Mouse (Mus musculus) adrenal gland, postnatal 14 days (tissue): ENCODE measurements around the gene Sema6d. TPM values are rescaled to one million over a fixed set of nuclear protein-coding genes. Genes with fewer than 3 reads are reported as not detected.

ENCODE experiments used
- DNase-seq: peaks from one replicate; pipeline ENCODE4 v3.0.0; 2021; ENCODE audit warnings: mixed read lengths
- total RNA-seq: library from RNA; stranded (reverse); gene quantifications from 2 replicates; pipeline ENCODE4 v1.2.3, GENCODE M21; 2021

The Sema6d gene
- total RNA-seq, 1 experiment from 2014 or later = 15.2 TPM

DNA sequence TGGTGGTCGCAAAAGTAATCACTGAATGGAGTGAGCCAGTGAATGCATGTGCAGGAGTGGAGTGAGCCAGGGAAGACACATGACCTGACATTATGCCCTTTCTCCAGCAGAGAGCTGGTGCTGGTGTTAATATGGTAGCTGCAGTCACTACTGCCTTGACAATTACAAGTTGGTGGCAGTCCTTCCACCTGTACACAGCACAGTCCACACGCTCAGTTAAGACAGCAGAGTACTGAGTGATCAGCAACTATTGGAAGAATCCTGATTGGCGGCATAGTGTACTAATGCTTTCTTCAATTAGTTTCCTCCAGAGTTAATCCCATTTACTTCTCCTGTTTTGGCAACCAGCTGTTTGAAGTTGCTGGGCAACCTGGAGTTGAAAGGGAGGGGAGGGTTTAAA is 81.9 kb downstream of the Sema6d start:
- no peak for DNase-seq

DNA sequence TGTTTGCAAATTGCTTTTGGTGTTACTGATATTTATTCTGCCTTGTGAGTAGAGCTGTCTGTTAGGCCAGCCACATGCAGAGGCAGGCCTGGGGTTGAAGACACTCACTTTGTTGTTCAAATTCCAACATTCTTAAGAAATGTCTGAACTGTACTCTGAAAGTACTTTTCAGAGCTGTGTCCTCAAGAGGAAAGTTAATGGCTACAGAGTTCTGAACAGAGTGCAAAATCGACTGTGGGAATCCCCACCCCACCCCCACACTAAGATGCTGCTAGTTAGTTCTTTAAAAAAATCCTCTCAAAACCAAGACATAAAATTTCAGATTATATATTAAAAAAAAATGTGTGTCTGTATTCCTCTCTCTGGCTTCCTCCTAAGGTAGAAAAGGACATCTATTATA is 86.5 kb downstream of the Sema6d start:
- DNase-seq = no peak

DNA sequence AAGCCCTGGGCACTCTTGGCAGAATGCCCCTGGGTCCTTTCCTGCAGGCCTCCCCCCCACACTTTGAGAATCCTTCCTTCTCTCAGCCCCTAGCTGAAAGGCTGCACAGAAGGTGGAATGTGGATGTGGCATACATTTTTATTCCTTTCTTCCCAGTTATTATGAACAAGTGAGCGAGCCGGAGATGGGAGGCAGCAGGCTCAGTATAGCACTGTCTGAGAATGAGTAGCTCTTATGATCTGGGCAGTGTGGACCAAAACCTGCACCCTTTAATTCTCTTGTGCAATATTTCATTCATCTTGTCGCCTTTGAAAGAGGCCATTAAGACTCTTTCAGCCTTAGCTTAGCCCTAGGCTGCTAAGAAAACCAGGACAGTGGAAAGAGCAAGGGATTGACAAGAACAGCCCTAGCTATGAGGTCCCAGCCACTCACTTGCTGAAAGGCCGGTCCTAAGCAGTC is 87.0 kb downstream of the Sema6d start:
- no peak for DNase-seq

DNA sequence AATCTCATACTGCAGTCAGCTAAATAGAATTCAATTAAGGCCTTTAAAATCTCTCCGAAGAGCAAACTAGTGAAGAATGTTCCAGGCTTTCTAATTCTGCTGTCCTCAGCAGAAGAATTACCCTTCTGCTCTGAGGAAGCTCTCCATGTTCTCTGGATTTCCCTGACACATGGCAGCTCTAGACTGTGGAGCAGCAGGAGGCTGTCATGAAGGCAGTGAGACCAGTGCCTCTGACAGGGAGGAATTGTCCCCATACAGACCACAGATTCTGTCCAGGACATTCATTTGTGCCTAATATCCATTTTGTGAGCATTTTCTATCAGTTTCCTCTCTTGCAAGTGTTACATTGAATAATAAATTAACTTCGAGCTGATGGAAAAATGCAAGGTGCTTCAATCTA is 99.5 kb downstream of the Sema6d start:
- DNase-seq = no peak

DNA sequence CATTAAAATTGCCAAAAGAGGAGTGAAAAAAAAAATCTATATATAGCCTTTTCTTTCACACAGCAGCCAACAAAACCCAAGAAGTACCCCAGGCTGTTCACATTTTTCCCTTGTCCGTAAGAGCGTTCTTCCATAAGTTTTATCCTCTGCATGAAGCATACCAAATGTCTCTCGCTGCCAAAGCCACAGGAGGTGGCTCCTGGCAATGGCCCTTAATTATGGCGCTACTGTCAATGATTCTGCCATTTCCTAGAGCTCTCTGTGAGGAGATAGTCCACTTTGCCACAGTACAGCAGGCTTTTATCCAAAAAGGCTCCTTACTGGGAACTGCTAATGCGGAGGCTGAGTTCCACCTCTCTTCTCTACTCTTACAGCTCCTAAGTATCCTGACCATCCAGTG is 104.3 kb downstream of the Sema6d start:
- no peak for DNase-seq

DNA sequence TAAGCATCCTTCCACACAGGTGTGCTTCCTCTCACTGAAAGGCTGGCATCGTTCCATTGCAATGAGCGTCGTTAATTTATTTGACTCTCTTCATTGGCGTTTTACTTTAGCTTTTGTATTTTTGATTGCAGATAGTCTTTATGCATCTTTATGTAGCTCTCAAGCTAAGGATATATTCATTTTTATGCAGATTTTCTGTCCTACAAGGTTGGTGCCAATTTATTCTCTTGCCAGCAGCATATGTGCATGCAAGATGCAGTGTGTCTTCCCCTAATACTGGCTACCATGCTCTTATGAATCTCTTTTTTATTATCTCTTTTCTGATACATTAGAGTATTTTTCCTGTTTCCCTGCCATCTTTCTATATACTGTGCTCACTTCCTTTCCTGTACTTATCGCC is 111.7 kb downstream of the Sema6d start:
- DNase-seq = no peak

DNA sequence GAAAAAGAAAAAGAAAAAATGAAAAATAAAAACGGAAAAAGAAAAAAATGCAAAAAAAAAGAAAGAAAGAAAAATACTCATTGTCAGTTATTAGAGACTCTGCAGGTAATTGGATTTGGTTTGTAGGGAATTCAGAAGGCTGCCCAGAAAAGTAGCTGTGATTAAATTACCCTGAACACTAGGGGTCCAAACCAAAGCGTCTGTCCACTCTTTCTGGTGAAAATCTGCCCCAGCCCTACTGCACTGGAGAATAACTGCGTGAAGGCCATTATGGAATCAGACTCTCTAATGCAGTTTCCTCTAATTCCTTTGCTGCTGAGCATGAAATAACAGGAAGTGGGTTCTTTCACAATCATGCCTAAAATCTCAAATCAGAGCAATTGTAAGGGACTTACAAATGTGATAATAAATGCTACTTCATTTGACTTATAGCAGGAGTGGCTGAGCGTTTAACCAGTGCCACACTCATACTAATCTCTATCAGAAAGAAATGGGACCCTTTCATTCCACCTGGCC is 112.8 kb downstream of the Sema6d start:
- DNase-seq = no peak

DNA sequence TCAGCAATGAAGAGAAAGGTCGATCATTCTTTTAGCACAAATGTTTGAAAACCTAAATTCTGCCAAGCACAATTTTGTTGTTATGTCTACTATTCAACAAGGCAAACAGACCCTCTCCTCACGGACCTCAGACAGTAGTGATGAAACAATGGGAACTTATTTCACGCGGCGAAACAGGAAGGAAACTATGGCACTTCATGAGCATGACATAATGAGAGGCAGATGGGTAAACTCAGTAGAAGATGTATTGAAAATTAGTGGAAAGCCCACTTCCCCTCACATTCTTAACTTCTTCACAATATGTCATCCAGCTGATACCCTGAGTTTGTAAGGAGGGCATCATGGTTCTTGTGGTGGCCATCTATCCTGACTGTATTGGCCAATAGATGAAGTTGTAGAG is 116.0 kb downstream of the Sema6d start:
- DNase-seq = no peak

DNA sequence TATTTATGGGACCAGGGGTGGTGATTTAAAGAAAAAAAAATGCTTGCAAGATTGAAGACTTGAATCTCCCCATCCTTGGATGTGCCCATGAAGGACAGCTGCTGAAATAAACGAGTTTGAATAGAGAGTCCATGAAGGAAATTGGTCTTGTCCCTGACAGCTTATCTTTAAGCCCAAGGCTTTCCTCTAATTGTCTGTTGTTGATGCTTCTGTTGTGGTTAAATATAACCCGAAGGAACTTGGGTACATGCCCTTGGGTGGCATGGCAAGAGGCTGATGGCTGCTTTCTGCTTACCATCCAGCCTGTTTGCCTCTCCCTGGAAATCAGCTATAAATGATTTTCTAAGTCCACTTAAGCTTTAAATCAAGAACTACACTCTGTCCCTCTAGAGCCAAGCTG is 118.5 kb downstream of the Sema6d start:
- no peak for DNase-seq

DNA sequence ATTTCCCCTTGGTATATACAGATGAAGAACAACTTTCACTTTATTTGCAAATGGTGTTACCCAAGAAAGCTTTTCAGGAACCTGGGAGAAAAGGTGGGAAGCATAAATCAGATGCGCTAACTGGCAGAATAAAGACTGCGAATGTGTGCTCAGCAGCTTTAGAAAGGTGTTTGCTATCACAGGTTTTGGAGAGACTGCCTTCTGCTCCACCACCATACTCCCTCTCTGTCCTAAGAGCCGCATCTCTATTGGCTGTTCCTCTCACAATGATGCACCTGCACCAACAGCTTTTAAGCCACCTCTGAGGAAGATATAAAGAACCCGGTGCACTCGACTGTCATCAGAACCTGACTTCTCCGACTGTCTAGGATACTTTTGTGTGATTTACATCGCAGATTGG is 133.8 kb downstream of the Sema6d start:
- DNase-seq = no peak

DNA sequence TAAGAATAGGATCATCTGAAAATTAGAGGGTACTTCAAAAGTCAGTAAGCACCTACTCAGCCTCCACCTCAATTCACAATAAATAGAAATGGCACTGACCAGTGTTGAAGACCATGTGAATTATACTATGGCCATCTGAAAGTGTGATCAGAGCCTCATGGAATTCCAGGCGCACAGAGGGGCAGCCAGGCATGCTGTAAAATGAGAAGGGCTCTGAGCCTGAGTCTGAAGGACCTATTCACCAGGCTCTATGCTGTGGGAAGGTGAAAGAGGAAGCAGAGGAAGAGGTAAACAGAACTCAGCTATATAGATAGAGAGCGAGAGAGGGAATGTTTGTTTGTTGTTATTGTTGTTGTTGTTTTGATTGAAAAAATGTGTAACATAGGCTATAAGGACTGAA is 134.6 kb downstream of the Sema6d start:
- DNase-seq = no peak

DNA sequence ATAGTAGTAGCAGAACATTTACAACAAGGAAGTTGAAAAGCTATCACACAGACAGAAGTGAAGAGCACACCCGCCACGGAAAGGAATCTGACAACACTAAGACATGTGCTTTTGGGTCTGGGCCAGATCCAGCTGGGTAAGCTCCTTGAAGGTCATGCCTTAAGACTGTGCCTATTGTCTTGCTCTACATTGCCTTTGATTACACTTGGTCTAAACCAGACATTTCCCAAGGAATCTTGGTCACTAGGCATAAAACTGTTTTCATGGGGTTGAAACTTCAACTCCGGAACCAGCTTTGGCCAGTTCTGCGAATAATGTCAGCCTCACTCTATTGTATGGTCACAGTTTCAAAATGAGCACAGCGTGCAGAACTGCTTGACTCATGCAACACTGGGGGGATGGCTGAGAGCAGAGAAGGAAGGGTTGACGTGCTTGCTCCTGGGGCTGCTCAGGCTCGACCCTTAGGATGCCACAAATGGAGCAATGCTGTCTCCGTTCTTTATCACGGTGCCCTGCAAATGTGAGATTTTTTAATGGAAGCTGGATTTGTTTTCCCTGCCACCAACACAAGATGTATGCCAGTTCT is 145.0 kb downstream of the Sema6d start:
- no peak for DNase-seq

DNA sequence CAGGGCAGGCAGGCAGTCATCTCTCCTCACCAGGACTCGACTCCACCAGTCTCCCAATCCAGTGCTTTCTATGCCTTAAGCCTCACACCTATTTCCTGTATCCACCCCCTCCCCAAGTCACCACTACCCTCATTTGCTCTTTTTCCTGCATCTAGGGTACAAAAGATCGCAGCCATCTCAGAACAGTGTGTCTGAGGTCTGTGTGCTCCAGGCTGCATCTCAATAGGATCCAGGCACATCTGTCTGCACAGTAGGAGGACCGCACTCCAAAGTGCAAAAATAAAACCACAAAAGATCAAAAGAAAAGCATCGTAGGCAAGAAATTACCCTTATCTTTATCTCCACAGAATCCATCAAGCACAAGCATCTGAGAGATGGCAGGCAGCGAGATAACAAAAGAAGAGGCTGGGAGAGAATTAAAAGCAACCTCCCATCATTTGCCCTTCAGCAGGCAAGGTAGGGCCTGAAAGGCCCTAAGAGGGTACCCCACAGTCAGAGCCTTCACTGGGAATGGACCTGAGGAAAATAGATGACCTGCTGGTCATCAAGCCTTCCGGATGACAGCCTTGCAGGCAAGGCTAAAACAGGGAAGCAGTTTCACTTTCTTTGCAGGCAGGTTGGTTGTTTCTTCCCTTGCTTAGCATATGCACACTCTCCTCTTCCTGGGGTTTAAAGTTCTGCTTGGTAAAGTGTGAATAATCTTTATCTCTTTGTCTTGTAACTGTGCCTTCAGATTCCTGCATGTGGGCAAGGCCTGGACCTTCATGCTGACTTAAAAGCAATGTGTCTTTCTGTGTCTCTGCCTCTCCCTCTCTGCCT is 145.7 kb downstream of the Sema6d start:
- DNase-seq = no peak

DNA sequence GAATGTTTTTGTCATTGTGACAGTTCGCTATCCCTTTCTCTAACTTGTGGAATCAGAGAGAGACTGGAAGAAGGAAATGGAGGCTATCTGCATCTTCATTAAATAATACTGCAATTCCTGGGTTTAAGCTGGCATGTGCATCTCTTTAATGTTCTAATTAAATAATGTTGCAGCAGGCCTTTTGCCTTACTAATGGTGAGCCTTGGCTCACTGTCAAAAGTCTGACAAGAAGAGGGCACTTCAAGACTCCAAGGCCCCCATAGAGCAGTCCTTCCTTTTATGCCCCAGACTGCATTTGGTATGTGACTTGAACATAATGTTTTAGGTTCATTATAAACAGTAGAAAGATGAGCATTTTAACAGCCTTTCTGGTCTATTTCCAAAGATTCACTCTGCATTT is 147.1 kb downstream of the Sema6d start:
- DNase-seq = no peak

DNA sequence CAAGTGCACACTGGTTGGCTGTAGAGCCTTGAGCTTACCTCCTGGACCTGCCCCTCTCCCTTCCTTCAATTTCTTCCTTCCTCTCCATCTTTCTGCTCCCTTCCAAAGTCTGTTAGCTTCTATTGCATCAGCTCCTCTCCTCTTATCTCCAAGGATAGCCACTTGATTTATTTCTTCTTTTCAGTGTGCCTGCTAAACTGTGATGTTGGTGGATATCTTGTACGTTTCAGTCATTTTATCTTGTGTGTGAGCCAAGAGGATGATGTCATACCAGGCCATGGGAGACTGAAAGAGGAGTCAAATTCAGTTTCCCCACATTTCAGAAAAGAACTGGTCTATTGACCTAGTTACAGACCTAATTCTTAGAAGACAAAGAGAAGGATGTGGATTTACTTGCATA is 153.8 kb downstream of the Sema6d start:
- DNase-seq = no peak

DNA sequence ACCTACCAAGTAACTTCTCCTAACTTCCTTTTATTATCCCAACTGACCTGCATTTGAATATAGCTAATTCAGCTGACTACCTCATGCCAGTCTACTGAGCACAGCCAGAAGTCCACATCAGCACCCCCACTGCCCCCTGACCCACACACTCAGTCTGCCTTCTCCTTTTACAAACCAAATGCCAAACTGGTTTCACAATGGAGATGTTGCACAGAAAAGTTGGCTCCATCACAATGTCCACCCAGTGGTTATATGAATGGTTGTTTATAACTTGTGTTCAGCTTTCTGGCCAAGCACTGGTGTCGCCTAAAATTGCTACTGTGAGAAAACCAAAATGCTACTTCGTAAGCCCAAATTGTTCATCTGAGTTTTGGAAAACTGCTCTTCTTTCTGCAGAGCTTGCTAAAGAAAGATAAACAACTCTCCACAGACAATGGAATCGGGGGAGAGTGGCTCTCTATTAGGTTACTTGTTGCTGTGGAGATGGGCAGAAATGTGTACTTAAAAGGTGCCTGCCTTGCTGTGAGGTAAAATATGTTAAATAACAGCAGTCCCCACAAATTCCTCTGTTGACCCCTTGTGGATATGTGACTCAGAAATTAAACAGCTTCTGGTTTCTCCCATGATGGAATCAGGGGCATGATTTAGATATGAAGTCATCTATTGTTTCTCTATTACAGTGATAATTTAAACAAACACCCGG is 154.9 kb downstream of the Sema6d start:
- DNase-seq = peak; percentile 57

DNA sequence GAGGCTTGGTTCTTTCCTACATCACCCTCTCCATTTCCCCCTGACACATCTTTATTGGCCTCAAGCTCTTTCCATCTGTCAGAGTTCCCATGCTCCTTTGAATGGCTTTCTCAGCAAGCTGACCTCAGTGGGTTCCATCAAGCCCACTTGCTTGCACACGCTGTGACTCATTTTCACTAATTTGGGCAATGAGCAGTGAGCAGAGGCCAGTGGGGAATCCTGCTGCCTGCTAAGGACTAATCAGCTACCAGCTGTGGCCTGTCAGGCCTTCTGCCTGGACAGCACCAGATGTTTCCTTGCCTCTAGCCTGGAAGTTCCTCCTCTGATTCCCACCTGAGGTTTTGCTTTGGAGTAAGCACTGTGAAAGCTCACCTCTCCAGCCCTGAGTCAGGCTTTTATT is 168.3 kb downstream of the Sema6d start:
- DNase-seq = no peak

DNA sequence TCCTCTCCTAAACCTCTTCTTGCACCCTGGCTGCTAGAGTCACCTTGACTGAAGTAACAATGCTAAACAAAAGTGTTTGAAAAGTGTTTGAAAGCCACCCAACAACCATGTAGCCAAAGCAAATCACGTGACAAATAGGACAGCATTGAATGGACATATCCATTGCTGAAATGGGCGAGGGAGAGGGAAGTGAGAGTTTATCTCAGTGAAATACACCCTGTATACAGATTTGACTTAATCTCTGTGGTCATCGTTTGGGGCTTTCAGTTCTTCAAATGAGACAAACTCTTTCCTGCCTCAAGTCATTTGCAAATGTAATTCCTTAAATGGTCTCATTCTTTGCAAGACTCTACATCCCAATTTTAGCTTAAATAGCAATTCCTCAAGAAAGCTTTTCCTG is 174.5 kb downstream of the Sema6d start:
- no peak for DNase-seq

DNA sequence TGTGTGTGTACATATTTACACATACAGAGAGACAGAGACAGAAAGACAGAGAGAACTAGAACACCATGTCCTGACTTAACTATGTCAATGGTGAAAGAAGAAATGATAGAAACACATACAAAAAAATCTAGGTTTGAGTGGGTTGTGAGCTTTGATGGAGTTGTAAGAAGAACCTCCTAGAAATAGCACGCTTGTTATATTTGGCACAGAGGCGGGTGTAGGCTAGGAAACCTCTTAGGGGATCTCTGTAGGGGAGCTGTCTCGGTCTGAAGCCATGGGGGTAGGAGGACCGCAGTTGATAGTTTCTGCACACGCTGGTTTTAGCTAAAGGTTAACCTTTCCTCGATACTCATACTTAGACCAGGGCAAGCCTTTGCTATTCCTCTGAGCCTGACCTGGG is 181.4 kb downstream of the Sema6d start:
- no peak for DNase-seq

DNA sequence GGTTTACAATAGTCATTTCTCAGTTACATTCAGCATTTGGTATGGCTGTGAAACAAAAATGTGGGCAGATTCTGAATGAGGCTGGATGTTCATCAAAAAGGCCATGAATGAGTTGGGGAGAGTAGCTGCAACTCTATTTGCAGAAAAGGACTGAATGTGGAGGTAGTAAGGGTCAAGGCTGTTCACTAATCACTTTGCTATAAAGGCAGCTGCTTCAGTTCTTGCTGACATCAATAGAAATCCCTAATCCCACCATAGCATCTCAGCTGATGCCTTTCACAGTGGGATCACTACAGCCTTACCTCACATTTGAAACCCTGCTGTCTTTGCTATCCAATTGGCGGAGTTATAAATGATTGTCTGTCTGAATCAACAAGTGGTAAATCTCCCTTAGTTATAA is 187.7 kb downstream of the Sema6d start:
- DNase-seq = no peak

DNA sequence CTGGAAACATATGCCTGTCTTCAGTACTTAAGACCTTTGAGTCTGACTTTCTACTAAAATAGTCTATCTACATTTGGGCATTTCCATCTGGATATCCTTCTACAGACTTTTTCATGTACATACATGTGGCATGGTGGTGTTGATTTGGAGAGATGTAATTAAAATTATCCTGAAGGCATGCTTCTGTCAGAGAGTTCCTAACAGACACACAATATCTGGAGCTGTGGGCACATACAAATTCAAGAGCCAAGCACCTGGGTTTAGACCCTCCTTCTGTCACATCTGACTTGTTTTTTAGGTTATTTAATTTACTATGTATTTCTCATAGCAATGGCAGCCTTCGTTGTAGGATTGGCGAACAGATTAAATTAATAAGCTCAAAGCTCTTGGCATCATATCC is 195.3 kb downstream of the Sema6d start:
- DNase-seq = no peak

DNA sequence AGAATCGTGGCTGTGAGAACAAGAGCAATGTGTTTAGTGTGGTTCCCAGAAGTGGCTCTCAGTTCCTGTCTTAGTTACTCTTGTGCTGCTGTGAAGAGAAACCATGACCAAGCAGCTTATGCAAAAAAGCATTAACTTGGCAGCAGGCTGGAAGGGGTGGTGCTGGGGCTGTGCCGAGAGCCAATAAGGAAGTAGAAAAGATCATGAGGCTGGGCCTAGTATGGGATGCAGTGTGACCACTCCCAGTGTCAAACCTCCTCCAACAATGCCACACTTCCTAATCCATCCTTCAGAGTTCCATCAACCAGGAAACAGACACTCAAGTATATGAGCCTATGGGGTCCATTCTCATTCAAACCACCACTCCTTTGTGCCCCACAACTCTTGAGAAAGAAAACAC is 199.6 kb downstream of the Sema6d start:
- no peak for DNase-seq

DNA sequence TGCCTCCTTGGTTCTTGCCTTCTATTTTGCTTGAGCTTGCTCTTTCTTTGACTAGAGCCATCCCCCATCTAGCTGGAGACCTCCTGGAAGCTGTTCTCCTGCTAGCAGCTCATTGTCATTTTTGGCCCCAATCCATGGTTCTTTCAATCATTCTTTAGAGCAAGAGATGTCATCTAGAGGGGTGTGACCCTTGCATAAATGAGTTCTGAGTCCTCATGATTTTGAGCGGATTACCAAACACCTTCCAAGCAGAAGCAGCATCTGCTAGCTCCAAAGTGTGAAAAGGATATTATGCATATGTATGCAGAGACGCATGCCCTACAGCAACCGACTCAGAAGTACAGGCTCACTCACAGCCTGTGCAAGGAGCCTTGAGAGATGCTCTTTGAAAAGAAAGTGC is 201.4 kb downstream of the Sema6d start:
- no peak for DNase-seq
